Mouse (Mus musculus) kidney, postnatal 4 days (tissue): ENCODE results near the gene Itpka.

Experiments
- DNase-seq, 2 experiments: peaks; one replicate each; pipeline ENCODE4 v3.0.0; 2021; ENCODE audit warnings: mixed read lengths in 2 of 2

Gene Itpka

DNA sequence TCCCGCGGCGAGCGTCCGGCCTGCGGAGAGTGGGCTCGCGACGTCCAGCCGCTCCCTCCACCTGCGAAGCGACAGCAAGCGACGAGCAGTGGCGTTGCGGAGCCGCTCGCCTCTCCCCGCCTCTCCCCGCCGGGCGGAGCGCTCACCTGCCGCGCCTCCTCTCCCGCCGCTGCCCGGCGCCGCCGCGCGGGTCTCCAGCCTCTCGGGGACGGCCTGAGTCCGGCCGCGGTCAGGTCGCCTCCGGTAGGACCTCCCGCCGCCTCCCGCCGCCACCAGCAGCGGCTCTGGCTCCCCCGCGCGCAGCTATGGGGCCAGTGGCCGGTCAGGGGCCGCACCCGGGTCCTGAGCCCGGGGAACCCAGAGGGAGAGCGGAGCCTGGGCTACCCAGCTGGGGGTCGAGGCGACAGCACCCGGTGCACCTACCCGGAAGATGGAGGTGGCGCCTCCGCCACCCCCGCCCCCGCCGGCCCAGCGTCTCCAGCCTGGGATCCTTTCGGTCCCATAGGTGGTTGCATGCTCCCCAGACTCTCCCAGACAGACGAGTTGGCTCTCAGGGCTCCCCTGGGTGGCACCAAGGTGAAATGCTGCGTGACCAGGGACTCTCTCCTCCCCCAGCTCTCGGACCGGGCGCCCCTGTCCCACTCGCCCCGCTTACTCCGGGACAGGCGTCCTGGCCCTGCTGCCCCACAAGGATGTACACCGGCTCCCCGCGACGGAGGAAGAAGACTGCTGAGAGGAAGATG, 16.1 kb downstream of the Itpka start:
- DNase-seq: peak in 1 of 2 experiments; percentile 67

DNA sequence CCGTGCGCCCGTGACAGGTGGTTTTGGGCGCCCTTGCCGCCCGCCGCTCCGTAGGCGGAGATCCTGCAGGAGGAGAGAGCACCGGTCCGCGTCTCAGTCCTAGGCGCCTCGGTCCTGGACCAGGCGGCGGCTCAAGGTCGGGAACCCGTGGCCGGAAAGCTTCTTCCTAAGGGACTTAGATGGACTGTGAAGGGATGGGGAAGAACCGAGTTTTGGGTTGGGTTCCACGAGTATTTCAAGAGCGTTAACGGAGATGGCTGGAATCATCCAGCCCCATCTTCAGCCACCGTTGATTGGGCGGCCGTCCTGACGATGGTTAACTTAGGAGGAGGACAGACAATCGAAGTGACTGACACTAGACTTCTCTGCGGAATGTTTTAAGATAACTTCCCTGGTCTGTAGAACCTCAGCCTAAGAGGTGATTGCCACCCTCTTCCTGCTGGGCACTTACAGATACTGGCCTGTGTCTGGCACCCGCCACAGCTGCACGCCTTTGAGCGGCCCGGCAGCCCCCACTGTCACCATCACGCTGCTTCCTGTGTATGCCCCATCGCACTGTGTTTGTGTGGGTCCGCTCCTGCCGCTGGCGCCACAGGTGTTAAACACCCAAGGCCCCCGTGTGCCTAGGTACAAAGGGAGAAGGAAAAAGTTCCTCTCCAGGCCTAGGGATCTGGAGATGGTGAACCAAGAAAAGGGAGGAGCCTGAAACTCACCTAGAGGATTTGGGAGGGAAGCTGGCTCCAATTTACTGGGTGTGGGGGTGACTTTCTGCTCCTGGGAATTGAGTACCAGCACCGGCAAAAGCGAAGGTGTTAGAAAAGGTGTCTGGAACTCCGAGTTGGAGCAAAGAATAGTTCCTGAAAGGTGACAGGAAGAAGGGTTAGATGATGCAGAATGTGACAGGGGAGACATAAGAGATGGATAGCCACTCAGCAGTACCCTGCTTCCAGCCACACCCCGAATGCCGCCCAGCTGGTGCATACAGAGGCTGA, 17.0 kb downstream of the Itpka start:
- DNase-seq: no peak

DNA sequence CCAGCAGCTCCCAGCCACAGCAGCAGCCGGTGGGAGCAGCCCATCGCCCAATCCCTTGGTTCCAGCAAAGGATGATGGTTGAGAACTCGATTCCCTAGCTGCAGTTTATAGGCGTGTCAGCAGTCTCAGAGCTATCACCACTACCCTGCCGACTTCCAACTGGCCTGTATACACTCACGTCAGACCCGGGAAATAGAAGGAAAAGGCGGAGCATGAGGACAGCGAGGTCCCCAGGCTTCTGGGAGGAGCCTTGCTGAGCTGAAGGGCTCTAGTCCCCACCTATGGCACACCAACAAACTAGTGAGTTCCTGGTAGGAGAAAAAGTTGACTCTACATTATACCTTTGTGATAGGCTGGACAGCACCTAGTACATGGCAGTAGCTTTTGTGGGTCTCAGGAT, 18.1 kb downstream of the Itpka start, which contains the start of gene Ltk:
TSS of gene Ltk (minus strand) at position 181 of the 400 bp plus-strand sequence.
- DNase-seq: no peak

DNA sequence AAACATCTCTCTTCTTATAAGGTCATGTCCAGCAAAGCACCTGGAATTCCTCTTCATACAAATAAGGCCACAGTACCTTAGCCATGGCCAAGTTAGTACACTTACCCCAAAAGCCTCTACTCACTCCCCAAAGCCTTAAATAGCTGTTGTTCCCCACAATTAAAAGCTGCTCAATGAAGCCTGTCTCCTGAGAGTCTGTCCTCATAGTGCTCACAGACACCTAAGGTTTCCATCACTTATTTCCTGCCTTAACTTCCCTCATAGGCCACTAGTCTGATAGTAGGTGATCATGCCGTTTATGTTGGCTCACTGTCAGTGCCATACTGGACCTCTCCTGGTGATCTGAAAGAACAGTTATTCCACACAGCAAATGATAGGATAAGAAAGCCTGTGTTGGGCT, 20.1 kb downstream of the Itpka start:
- no peak for DNase-seq

DNA sequence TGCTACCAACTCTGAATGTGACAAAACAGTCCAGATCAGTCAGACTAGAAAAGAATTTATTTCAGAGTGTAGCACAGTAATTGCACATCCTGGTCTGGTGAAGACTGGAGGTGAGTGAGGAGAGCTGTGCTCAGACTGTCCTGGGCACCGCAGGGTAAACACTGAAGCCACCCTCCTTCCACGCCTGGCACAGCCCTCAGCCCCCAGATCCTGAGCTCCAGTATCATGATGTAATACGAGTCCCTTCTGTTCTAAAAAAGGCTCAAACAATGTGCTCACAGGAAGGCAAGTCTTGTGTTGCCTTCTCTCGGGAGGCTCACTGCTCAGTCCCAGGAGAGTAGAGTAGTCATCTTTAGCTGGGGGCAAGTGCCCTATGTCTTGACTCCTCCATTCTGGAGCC, 21.8 kb downstream of the Itpka start:
- DNase-seq: no peak

DNA sequence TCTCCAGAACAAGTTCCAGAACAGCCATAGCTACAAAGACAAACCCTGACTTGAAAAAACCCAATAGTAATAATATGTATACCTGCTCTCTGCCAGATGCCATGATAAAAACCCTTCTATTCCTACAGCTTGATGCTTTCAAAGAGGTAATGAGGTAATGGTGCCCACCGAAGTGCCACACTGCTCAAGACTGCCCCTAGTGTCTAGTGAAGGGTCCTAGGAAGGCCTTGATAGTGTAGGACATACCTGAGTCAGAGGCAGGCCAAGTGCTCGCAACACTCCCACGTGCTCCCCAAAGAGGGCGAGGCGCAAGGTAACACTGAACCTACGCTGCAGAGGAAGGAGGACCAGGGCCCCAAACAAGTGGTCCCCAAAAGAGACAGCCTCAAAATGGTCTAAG, 25.1 kb downstream of the Itpka start:
- DNase-seq: no peak

DNA sequence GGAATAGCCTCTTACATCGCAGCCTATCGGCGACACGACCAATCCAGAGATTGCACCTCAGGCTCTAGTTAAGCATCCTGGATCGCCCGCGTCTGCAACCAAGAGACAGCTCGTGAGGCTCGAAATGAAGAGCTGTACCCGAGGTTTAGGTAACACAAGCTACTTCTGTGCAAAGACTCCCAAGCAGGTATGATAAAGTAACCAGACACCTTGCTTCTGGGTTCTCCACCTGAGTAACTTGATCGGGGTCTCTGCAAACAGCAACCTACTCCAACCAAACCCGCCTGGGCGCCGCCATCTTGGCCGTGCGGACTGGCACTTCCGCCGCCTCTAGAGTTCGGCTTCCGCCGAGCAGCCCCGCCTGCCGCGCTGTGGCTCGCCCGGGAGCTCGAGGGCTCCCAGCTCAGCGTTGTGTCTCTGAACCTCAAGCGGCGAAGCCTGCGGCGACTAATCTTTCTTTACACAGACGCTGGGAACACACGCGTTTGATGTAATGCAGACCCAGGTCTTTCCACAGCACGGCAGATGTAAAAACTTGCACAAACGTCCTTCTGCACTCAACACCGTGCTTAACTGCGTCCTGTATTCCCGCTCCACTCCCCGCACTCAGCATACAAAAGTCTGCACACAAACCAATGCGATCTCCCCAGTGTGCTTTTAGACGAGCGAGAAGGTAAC, 45.2 kb downstream of the Itpka start, which contains the start of gene Rpap1:
TSS of gene Rpap1 (minus strand) at position 332 of the 678 bp plus-strand sequence.
- peak; percentile 89 to 92 for DNase-seq

DNA sequence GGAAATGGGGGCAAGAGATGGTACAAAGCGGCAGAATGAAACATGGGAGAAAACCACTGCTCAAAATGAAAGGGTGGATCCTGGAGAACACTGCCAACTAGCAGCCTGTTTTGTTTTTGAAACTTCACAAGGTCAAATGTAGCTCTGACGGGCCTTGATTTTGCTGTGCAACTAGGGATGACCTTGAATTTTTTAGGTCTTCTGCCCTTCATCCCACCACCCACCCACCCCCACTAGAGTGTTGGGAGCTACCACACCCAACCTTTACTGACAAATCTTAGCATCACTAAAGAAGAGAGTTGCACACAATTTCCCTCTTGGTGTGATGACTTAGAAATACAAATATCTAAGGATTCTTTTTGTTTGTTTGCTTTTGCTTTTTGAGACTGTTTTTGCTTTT, 47.9 kb downstream of the Itpka start:
- no peak for DNase-seq

DNA sequence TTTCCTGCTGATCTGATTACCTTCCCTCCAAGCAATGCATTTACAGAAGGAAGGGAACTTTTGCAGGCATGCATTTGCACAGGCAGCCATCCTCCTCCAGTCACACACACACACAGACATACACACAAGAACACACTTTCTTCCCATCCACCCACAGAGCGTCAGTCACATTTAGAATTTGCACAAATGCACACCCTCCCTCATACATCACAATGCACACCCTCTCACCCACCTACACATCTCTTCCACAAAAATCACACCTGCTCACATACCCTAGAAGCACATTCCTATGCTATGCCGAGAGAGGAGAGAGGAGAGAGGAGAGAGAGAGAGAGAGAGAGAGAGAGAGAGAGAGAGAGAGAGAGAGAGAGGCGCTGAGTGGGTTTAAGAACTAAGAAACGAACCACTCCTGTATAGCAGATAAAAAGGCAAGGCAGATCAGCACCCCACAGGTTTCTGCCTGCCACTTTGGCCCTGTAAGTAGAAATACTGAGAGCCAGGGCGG, 55.2 kb downstream of the Itpka start, which contains the start of gene Tyro3:
TSS of gene Tyro3 (plus strand) at position 455 of the 505 bp plus-strand sequence.
- DNase-seq: no peak

DNA sequence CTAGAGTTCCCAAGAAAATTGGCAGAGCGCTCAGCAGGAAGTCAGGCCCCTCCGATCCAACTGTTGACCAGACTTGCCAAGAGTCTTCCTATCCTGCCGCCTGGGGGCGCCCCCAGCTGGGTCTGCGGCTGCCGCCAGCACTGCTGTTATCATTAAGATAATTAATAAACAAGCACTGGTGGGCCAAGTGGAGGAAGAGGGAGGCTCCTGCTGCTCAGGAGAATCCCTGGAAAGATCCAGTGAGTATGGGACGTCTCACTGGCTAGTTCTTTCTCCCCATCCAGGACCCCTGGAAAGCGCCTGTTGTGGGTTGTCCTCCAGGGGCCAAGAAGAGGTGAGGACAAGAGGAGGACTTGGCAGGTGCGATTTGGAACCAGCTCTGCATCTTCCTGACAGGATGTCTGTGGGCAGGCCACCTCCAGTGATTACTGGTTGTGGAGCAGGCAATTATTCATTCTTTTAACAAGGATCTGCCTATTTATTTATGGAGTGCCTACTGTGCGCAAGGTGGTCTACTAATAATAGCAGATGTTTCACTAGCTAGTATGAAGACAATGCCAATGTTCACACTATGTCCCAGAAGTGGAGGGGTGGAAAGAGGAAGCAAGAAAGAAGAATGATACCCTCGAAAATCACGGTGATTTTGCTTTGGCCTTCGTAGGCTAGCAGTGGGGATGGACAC, 56.2 kb downstream of the Itpka start:
- peak; percentile 85 to 90 for DNase-seq

DNA sequence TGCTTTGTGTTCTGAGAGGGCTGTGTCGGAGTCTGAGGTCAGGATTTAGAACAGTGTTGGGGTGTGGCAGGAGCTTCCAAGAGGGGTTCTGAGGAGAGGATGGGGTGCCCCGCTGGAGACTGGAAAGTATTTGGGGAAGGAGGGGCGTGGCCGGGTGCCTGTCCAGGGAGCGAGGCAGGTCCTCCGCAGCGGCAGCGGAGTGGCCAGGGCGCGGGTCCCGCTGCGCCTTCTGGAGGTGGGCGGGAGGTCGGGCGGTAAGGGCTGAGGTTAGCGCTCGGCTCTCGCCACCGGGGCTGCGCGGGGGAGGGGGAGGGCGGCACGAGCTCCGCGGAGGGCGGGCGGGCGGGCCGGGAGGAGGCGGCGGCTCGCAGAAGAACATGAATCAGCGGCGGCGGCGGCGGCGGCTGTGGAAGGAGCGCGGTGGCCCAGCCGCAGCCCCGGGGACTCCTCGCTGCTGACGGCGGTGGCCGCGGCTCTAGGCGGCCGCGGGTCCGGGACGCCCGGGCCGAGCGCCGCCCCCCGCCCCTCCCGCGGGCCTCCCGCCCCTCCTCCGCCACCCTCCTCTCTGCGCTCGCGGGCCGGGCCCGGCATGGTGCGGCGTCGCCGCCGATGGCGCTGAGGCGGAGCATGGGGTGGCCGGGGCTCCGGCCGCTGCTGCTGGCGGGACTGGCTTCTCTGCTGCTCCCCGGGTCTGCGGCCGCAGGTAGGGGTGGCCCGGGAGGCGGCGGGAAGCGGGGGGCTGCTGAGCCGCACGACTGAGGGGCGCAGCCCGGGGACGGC, 57.2 kb downstream of the Itpka start:
- peak; percentile 66 to 76 for DNase-seq

DNA sequence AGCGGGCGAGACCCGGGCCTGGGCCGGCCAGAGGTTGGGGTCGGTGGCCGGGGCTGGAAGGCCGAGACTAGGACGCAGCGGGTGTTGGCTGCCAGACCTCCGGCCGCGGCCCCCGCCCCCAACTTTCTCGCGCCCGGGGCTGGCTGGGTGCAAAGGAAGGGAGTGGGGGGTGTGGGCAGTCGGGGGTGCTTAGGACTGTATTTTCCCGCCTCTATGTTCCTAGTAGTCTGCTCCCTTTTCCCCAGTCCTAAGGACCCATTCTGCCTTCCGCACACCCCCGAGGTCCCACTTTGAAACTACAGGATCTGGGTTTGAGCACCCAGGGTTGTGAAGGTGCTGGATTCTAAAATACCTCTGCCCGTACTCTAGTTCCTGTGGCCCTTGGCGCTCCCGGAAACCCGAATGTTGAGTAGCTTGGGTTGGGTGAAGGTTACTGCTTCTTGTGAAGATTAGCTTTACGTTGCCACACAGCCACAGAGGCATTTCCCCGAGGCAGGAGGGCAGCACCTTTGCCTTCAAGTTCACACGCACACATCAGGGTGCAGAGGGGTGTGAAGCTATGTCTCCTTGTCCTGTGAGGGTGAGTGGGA, 57.9 kb downstream of the Itpka start:
- DNase-seq: peak; percentile 43 to 62
